Mouse (Mus musculus) left cerebral cortex, adult 11 months (tissue): ENCODE measurements around the gene Stom.

Experiments used
- DNase-seq: peaks from one replicate; pipeline ENCODE4 v3.0.0; 2022; ENCODE audit warnings: low spot score

The Stom gene

GRCm38 (mm10) chr2:35336388-35337280, at the start of gene Stom:
Gene Stom, minus strand, starts transcription at chr2:35336976.
- peak; percentile 90 for DNase-seq

GRCm38 (mm10) chr2:35385441-35385871, 48.7 kb upstream of the Stom start:
- DNase-seq: no peak

- no peak for DNase-seq
Measured at GRCm38 (mm10) chr2:35379306-35379705, 42.5 kb upstream of the Stom start.

DNA sequence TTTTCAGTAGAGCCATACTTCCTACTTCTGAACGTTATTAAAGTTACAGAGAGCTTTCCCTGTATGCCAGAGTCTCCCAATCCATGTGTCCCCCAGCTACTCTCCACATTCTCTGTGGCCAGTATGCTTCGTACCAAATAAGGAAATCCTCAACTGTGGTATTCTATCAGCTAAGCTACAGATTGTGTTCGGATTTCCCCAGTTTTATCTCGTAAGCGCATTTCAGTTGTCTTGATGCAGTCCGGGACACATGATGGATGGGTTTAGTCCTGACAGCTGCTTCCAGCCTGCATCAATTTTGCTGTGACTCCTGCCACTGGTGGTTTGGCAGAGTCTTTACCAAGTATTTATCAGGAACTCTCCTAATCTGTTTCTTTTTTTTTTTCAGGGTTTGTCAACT, 40.8 kb upstream of the Stom start:
- no peak for DNase-seq

- DNase-seq: no peak
Measured at GRCm38 (mm10) chr2:35373003-35373402, 36.2 kb upstream of the Stom start.

GRCm38 (mm10) chr2:35370686-35371085, 33.9 kb upstream of the Stom start:
- no peak for DNase-seq

DNA sequence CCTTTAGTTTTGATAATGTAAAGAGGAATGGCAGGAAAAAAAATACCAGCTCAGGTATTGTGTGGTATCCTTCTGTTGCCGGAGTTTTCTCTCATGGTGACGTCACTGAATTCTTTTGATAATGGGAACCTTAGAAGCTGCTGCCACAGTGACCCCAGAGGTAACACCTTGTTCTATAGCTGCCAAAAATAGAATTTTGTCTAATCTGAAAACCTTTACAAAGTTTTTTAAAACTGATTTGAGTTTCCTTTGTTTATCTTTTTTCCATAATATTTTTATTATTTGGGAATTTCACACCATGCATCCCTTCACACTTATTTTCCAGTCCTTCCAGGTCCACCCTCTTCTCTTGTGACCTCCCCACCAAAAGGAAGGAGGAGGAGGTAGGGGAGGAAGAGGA, 30.9 kb upstream of the Stom start, which contains the start of gene 4930568D16Rik:
TSS of gene 4930568D16Rik (minus strand) at position 101 of the 400 bp plus-strand sequence.
- DNase-seq: no peak

DNA sequence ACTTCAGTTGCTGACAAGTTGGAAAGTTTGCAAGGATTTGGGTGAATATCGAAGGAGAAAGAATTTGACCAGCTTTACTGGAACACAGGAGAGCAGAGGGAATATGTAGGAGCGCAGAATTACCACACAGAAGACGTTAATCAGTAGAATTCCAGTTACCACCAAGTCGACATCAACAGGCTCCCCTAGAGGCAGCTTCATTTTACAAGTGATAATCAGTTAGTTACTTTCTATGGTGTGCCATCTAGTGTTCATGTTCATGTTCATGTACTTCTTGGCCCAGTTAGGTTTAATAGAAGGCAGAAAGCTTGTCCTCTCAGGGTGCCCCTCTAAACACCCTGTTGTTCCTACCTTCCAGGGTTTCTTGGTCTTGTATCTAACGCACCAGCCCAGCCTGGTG, 12.4 kb upstream of the Stom start:
- peak; percentile 2 for DNase-seq

- DNase-seq: no peak
Measured at GRCm38 (mm10) chr2:35345984-35346383, 9.2 kb upstream of the Stom start.

GRCm38 (mm10) chr2:35342605-35343004, 5.8 kb upstream of the Stom start:
- DNase-seq: no peak

DNA sequence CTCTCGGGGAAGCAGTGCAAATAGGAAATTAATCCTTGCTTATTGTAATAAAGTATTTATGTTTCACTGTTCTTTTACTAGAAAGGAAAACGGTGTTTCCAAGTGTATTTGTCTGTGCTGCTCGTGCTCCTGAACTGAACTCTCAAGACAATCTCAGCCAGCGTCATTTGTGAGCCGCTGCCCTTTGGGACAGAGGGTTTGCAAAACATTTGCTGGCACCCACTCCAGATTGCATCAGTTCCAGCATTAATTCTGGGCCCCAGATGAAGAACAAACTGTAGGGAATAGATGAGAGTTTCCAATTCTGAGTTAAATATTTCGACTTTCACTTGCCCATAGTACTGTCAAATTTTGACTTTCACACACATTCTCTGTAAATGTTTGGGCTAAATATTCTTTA, 1.9 kb upstream of the Stom start:
- DNase-seq: no peak

GRCm38 (mm10) chr2:35338036-35338435, 1.3 kb upstream of the Stom start:
- DNase-seq: no peak

DNA sequence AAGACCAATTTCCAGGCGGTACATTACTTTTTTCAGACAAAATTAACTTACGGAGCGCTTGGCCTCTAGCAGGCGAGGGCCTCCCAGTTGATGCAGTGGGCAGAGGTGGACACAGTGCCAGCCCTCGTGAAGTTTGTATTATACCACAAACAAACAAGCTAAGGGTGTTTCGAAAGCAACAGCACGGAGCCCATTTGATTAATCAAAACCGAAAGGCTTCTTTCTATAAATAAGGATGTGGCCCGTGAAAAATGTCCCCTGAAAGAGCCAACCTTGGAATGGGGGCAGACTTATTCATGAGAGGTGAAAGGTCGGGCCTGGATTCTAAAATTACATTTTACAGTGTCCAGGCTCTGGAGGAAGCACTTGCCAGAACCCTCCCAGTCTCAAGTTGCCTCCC, 643 bp upstream of the Stom start:
- DNase-seq: no peak

- DNase-seq: no peak
Measured at GRCm38 (mm10) chr2:35335620-35336019, 1.2 kb downstream of the Stom start.

DNA sequence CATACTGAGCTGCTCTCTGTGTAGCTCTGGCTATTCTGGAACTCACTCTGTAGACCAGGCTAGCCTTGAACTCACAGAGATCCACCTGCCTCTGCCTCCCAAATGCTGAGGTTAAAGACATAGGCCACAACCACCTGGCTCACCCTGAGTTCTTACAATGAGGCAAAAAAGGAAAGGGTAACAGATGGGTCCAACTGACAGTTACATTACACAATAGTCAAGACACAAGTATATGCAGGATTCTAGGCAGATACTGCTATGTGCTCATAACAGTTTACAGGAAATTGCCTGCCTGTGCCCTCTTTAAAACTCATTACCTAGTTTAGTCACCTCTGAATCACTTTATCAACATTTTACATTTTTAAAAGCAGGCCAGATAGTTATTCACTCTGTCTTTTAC, 3.1 kb downstream of the Stom start:
- no peak for DNase-seq

GRCm38 (mm10) chr2:35331205-35331604, 5.6 kb downstream of the Stom start:
- DNase-seq: no peak

DNA sequence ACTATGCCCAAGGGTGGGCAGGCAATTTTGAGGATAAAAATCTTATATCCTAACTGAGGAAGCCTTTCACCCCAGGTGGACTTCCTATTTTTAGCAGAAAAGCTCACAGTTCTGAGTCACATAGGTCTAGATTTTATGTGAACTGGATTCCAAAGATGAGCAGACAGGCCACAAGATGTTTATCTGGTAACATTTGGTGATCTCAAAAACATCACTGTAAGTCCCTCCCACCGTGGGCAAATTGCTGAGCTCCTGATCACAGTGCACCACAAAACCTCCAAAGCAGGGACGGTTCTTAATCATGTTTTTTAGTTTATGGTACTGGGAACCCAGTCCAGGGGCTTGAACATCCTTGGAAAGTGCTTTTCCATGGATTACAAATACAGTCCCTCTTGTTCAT, 7.7 kb downstream of the Stom start:
- no peak for DNase-seq

DNA sequence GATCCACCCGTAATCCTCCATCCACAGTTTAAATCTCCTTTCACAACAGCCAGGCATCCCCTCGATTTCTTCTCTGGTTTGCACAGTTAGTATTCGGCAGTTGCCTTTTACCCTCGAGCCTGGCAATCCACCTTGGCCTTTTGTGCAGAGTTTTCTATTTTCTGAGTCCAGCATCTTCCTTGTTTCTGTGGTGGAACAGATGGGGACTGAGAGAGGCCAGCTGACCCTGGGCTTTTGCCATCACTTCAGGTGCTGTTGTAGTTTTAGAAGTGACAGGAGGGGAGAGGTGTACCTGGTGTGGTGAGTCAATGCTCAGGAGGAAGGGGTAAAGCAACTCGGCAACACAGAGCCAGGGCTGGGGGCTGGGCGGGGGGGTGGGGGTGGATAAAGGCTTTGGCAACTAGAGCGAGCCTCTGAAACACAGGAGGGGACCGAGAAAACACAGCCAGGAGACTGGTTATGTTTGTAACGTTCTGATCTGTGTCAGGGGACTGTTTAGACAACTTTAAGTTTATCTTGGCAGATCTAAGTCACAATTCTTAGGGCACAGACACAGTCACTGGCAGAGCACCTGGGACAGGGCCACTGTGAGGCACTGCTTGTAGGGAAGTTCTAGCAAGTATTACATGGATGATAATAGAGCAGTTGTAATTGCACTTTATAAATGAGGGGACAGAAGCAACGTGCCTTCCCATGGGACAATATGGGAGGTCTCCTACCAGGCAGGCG, 8.5 kb downstream of the Stom start:
- no peak for DNase-seq

GRCm38 (mm10) chr2:35327583-35327982, 9.2 kb downstream of the Stom start:
- no peak for DNase-seq

- DNase-seq: no peak
Measured at GRCm38 (mm10) chr2:35326931-35327330, 9.8 kb downstream of the Stom start.

DNA sequence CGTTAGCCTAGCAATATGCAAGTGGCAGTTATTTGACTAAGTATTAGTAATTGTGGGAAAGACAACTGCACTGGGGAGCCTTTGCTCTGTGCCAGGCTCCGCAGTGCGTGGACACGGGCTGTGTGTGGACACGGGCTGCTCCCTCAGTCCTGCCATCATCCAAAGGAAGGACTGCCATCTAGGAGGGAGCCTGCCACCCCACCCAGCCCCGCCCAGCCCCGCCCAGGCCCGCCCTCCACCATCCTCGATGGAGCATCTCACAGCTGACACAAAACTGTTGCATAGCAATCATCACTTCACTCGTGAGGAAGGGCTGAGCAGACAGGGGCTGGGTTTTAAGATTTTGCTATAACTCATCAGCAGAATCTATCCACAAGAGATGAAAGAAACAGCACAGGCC, 10.8 kb downstream of the Stom start:
- DNase-seq: no peak

DNA sequence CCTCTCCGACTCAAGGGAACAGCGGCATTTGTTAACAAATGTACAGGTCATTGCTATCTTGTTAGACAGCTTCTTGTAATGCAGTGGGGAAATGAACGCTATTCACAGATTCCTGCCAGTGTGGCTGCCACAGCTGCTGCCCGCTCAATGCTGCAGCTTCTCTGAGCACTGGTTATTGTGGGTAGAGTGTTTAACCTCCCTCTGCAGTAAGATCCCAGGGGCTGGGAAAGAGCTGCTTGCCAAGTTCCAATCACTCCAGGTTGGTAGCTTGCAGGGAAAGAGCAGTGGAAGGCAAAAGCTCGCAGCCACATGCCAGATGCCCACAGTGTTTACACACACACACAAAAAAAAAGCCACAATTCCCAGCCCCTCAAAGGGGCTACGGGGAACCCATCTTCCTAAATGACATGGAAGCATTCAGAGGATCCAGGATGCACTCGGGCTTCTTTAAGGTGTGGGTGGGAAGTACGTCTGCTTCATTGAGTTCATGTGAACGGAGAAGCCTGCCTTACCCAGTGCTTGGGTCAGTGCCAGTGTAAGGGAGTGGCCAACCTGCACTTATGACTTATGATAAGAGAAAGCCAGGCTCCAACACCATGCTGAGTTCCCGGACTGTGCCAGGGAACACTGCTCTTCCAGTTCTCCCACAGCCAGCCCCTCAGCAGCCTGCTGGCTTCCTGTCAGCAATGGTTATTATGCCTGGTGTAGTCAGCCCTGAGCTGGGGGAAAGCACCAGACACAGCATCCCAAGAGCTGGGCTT, 14.2 kb downstream of the Stom start:
- no peak for DNase-seq
